2 mouse cellular contexts compared by ENCODE assay signal in the genomic region with DNA sequence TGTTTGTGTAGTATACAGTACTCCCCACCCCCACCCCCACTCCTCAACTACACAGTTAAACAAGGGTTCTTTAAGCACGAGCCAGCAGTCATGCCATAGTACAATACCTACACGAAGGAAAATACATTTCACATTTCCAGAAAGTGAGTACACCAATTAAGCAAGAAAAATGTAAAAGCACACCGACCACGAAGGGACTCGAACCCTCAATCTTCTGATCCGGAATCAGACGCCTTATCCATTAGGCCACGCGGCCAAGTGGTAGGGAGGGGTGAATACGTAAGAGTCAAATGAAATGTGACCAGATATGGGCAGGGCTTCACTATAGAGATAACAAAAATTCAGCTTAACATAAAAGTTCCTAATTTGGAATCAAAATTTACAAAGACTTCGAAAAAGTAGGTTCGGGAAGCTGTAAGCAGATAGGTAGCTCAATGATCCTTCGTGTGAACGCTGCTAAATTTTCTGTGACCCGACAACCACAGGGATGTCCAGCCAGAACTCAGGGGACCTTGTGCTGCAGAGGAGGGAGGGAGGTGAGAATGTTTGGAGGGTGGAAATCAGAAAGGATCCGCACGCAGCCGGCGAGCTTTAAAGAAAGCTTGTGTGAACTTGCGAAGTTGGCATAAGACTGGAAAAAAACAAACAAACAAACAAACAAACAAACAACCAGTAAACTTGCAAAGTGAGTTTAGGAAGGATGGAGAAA.
A peak's percentile ranks its signal among the peaks of the same experiment; 100 is the strongest.
TF ChIP-seq lines count a peak whose summit lies in the region.

No protein-coding gene starts in this region.

TF ChIP-seq in CH12.LX, 34 proteins besides CTCF, POLR2A, EP300 and RAD21:
- TF ChIP-seq KAT2A (IDR thresholded peaks at IDR 0.05; ENCODE audit: insufficient replicate concordance, low read length) (peak; percentile 74; the same call in 1 of the 2 replicates), NRF1 (IDR thresholded peaks at IDR 0.05; ENCODE audit: low read depth, low read length) (peak; percentile 65), TBP (conservative IDR thresholded peaks at IDR 0.05; ENCODE audit: low read depth, low read length) (peak; percentile 99), CHD1 (IDR thresholded peaks at IDR 0.05; ENCODE audit: low read depth, low read length) (no peak), MAFK (IDR thresholded peaks at IDR 0.05; ENCODE audit: insufficient replicate concordance, low read length) (peak; percentile 96), MAZ (IDR thresholded peaks at IDR 0.05; ENCODE audit: low read depth, low read length) (peak; percentile 93), E2F4 (IDR thresholded peaks at IDR 0.05; ENCODE audit: insufficient replicate concordance, low read depth, low read length) (peak; percentile 82; the same call in 1 of the 2 replicates), ELF1 (IDR thresholded peaks at IDR 0.05; ENCODE audit: low read depth, low read length) (peak; percentile 95), USF1 (IDR thresholded peaks at IDR 0.05; ENCODE audit: low read depth, low read length) (no peak), USF2 (conservative IDR thresholded peaks at IDR 0.05; ENCODE audit: low read depth, low read length) (no peak)

TF ChIP-seq in myocyte, 11 proteins besides CTCF, POLR2A, EP300 and RAD21:
- TF ChIP-seq SRF (IDR thresholded peaks at IDR 0.05; ENCODE audit: control insufficient read depth, insufficient read length, low read depth) (no peak), MAX (IDR thresholded peaks at IDR 0.05; ENCODE audit: low read depth) (no peak), TCF3 (IDR thresholded peaks at IDR 0.05; ENCODE audit: insufficient read length, low read depth) (no peak), USF1 (IDR thresholded peaks at IDR 0.05; ENCODE audit: low read depth) (no peak), MYOG (IDR thresholded peaks at IDR 0.05; ENCODE audit: control insufficient read depth in 1 of 3, insufficient read depth in 1 of 3, insufficient read length in 2 of 3, low read depth in 2 of 3) (no peak), CEBPB (IDR thresholded peaks at IDR 0.05; ENCODE audit: insufficient read depth, poor library complexity, severe bottlenecking) (no peak), POLR2AphosphoS2 (IDR thresholded peaks at IDR 0.05; ENCODE audit: insufficient read length, low read depth) (no peak), E2F4 (IDR thresholded peaks at IDR 0.05; ENCODE audit: insufficient read depth) (no peak), TCF12 (IDR thresholded peaks at IDR 0.05; ENCODE audit: insufficient read depth, poor library complexity, severe bottlenecking) (no peak), REST (IDR thresholded peaks at IDR 0.05; ENCODE audit: insufficient read depth, insufficient read length) (no peak), MYOD1 (IDR thresholded peaks at IDR 0.05; ENCODE audit: control insufficient read depth in 1 of 3, insufficient read length in 2 of 3, low read depth in 2 of 3) (no peak)
TF ChIP-seq in myocyte: peak in this region for 0.
